Mouse (Mus musculus): Measurements from ENCODE around the gene Hsd17b1.
A peak's percentile ranks its signal among the peaks of the same experiment; 100 is the strongest.

The Hsd17b1 gene

DNA sequence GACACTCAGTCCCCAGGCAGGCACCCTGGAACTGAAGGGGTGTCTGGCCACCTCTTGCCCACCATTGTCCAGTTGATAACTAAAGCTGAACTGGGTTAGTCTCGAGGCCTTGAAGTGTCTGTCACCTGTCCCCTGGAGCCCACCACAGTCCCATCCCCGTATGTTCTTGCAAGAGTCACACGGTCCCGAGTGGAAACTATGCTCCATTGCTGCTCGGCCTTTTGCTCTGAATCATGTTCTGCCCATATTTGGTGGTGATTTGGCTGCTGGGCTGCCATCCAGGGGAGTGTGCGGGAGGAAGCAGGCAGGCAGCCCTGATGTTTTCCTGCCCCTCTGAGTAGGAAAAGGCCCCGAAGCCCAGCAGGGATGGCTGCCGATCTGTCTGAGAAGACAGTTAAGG is 18.1 kb upstream of the Hsd17b1 start:
- DNase-seq (ENCODE audit: low spot score) = no peak

DNA sequence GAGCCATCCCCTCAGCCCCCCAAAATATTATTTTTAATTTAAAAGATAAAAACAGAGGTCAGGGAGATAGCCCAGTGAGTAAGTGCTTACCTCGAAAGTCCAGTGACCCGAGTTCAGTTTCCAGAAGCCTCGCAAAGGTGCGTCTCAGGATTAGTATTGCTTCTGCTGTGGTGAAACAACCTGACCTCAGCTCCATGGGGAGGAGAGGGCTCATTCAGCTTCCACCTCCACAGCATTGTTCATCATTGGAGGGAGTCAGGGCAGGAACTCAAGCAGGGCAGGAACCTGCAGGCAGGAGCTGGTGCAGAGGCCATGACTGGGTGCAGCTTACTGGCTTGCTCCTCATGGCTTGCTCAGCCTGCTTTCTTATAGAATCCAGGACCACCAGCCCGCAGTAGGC is 17.2 kb upstream of the Hsd17b1 start:
- no peak for DNase-seq (ENCODE audit: low spot score)

DNA sequence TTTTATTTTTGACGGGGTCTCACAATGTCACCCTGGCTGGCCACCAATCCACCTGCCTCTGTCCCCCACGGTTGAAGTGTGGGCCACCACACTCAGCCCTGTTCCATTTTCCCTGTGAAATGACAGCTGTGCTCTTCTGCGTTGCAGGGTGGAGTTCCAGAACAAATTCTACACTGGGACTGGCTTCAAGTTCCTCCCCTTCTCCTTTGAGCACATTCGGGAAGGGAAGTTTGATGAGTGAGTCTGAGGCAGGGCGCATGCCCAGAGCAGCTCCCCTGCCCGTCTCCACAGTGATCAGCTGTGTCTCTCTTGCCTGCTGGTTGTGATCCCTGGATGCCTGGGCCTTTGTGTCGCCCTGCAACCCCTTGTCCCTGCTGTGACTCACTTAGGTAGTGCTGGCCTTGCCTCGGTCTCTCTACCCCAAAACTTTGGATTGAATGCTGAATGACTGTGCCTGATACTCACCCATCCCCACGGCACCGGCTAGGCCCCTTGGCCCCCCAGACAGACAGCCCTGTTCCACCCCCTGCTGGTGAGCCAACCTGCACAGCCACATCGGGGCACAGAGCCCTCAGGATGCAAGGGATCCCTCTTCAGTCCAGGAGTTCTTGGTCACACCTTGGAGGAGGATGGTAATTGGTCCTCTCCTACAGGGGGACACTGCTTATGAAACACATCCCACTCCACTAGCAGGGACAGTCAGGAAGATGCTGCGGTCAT is 15.9 kb upstream of the Hsd17b1 start:
- no peak for DNase-seq (ENCODE audit: low spot score)

DNA sequence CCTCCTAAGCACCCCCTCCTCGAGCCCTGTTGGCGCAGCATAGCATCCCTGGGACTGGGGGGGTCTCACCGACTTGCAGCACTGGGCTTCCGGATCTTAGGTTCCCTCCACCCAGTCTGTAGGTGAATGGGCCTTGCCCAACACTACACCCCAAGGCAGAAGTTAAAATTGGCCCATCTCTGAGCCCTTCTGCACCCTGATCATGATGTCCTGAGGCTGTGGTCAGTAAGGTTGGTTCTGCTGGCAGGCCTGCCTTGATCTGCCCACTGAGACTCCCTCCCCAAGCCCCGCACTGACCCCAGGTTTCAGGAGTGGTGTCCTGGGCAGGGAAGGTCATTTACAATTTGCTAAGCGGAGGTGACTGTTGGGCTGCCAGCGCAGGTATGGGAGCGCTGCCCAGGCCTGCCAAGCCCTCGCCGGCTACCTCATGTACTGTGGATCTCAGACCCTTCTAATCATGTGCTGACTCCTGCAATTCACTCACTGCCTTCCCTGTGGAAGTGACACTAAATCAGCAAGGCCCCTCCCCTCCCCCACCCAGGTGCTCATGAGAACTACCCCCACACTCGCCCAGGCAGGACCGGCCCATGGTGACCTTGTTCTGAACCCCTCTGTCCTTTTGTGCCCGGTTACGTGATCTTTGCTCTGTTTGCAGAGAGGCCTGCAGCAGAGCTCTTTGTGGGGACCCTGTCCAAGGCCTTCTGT is 15.1 kb upstream of the Hsd17b1 start:
- DNase-seq (ENCODE audit: low spot score) = no peak

DNA sequence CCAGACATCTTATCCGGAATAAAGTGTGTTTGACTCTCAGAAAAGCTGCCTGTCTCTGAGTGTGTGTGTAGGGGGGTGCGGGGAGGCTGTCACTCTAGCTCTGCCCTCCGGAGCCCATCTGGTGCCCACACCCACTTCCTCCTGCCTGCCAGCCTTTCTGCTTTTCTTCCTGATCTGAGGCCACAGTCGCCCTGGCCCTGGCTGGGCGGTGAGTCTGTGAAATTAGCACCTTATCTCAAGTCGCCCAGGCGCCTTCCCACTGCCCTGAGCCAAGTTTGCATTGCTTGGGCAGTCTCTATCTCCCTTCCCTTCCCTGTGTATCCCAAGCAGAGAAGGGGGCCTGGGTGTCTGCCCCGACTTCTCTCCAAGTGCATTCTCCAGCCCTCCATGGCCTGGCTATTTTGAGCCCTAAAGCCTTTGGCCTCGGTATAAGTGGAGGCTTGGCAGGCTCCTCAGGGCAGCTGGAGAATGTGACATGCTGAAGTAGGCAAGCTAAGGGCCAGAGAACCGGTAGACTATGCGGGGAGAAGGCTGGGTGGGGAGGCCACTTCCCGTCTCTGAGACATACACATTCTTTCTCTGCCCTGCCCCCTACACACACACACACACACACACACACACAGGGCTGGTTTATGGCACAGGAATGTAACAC is 14.4 kb upstream of the Hsd17b1 start:
- no peak for DNase-seq (ENCODE audit: low spot score)

DNA sequence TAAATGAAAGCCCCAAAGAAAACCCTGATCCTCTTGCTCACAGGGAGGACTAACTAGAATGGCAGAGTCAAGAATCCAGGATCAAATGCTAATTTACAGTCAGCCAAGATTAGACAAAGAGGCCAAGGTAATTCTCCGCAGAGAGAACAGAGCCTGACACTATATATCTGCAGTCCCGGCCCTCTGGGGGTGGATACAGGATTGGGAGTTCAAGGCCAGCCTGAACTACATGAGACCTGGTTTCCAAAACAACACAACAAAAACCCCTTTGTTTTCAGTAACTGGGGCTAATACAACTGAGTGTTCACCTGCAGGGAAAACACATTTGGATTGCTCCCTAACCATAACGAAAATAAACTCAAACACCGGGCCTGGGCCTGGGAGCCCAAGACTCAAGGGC is 13.7 kb upstream of the Hsd17b1 start:
- DNase-seq (ENCODE audit: low spot score) = no peak

DNA sequence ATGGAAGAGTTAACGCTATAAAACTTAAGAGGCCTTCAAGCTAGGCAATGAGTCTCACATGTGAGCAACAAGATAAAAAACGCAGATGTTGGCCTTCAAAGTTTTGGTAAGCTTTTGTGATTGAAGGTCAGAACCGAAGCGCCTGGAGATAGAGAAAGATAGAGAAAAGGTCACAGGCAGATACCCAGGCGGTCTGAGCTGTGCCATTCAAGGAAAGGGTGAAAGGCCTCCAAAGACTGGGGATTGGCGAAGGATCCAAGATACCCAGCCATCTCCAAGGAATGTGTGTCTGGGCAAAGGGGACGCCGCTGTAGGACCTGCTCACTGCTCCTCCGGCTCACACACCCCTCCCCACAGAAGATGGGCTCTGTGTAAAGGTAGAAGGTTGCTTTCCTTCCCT is 13.2 kb upstream of the Hsd17b1 start:
- no peak for DNase-seq (ENCODE audit: low spot score)

DNA sequence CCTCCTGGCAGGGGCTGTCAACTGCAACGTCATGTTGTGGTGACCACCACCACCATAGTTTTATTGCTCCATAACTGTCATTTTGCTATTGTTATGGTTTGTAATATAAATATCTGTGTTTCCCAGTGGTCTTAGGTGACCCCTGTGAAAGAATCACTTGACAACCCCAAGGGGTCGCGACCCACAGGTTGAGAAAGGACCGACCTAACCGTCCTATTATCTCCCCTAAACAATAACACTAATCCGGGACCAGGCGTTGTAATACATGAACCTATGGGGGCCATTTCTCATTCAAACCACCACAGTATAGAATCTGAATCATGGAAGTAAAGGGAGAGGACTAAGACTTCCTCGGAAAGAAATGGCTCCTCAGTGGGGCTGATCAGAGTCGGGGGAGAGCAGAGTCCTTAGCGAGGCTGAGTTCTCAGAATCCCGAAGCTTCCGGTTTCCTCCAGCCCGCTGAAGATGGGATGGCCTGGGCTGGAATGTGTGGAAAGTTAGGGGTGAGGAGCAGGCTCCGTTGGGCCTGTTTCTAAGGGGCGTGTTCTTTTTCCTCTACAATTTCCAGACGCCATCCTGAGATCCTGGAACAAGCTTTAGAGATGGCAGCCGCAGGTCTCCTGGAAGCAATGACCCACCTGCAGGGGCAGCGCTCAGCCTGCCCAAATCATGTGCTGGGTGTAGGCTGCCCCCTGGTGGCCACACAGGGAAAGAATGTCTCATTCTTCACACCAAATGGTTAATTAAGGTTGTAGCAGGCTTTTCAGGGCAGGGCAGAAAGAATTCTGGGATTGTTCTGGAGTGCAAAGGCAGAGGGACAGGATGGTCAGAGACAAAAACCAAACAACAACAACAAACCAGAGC is 11.4 kb upstream of the Hsd17b1 start:
- peak; percentile 67 for DNase-seq (ENCODE audit: low spot score)

DNA sequence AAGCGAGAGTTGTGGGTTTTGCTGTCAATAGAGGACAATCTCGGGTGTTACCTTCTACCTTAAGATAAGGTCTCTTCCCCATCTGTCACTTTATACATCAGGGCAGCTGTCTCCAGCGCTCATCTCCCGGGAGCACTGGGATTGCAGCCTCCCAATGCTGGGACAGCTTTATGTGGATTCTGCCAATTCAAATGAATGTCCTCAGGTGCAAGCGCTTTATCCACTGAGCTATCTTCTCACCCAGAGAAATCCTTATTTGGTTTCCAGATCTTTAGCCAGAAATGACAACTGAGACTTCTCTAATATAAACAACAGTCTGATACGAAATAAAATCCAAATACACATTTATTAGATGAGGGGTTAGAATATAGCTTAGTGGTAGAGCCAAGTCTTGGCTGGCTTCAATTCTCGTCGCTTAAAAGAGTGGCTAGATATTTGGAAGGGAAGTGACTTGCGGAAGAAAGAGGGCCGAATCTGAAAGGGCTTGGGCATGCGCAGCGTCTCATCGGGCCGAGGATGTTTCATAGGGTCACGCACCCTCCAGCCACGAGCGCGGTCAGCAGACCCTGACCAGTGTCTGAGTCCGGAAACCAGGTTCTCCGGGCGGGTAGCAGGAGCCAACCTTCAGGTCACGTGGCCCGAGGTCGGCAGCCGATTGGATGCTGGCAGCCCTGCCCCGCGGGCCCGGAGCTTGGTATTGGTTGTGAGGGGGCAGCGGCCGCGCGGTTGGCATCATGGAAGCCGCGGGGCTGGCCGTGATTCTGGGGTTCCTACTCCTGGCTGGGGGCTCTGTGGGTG is 8.6 kb upstream of the Hsd17b1 start, which contains the start of gene Naglu:
Gene Naglu (plus strand): TSS at position 622 of the 798 bp plus-strand sequence.
- peak; percentile 93 for DNase-seq (ENCODE audit: low spot score)

DNA sequence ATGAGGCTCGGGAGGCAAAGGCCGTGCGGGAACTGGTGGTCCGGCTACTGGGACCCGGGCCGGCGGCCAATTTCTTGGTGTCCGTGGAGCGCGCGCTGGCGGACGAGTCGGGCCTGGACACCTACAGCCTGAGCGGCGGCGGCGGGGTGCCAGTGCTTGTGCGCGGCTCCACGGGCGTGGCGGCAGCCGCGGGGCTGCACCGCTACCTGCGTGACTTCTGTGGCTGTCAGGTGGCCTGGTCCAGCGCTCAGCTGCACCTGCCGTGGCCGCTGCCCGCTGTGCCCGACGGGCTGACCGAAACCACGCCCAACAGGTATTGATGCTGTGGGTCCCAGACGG is 8.1 kb upstream of the Hsd17b1 start:
- DNase-seq (ENCODE audit: low spot score) = no peak

DNA sequence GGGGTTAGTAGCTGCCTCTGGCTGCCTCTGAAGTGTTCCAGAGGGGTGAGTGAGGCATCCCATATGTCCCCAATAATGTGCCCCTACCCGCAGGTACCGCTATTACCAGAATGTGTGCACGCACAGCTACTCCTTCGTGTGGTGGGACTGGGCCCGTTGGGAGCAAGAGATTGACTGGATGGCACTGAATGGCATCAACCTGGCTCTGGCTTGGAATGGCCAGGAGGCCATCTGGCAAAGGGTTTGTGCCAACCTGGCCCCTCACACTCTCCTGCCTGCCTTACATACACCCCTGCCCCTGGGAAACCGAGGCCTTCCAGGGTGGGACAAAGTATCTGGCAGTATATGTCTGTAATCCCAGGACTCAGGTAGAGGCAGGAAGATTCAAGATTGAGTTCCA is 7.2 kb upstream of the Hsd17b1 start:
- no peak for DNase-seq (ENCODE audit: low spot score)

DNA sequence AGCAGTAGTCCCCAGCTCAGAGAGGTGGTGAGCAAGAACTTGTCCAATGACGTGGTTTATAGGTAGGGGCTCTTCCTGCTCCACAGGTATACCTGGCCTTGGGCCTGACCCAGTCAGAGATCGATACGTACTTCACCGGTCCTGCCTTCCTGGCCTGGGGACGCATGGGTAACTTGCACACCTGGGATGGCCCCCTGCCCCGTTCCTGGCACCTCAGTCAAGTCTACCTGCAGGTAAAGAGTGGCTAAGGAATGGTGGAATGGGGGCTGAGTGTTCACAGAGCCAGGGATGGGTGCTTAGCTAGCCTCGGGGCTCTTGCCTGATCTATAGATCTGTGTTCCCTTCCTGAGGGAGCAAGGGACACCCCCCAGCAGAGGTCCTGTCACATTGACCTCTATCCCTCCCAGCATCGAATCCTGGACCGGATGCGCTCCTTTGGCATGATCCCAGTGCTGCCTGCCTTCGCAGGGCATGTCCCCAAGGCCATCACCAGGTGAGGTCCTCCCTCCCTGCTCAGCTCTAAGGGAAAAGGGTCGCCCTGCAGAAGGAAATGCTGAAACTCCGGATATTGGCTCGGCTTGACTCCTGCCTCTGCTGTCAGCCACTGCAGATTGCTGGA is 6.3 kb upstream of the Hsd17b1 start:
- no peak for DNase-seq (ENCODE audit: low spot score)

DNA sequence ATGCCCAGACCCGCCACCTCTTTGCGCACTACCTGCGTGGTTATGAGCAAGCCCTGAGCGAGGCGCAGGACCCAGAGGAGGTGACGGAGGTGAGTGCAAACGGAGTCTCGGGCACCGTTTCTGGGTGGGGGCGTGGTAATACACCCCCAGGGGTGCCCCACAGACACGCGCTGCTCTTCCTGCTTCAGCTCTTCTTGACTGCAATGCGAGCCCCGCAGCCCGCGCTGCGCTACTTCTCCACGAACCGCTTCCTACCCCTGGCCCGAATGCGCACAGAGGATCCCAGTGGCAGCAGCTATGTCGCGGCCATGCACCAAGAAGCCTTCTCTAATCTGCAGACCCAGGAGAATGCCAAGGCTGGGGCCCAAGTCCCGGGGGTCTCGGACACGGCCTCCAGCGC is 1.5 kb downstream of the Hsd17b1 start:
- DNase-seq (ENCODE audit: low spot score) = no peak

DNA sequence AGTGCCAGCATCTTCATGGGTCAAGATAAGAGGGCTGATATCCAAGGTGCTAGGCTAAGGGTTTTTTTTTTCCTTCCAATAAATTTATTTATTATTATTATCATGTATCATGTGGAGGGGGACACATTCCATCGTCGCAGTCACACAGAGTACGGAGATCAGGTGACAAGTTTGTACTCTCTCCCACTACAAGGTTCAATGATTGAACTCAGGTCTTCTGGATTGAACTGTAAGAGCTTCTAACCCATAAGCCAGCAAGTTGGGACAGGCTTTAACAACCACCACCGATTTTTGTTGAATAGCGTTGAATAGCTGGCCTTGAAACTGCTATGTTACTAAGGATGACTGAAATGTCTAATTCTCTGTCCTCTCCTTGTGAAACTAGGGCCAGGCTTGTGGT is 2.2 kb downstream of the Hsd17b1 start:
- DNase-seq (ENCODE audit: low spot score) = no peak

DNA sequence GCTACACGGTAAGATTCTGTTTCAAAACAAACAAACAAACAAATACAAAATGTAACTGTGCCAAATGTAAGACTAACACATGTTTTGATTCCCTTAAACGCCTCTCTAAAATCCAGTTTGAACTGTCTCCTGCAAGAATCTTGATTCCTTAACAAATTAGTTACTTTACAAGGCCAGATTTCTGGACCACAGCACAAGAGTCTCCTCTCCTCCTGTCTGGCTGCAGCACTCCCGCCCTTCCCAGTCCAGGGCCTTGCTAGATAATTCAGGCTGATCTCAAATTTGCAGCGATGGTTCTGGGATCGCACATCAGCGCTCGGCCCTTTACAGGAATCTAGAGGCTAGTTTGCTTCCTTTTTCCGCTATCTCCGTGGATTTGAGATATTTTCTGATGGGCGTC is 3.4 kb downstream of the Hsd17b1 start:
- no peak for DNase-seq (ENCODE audit: low spot score)

DNA sequence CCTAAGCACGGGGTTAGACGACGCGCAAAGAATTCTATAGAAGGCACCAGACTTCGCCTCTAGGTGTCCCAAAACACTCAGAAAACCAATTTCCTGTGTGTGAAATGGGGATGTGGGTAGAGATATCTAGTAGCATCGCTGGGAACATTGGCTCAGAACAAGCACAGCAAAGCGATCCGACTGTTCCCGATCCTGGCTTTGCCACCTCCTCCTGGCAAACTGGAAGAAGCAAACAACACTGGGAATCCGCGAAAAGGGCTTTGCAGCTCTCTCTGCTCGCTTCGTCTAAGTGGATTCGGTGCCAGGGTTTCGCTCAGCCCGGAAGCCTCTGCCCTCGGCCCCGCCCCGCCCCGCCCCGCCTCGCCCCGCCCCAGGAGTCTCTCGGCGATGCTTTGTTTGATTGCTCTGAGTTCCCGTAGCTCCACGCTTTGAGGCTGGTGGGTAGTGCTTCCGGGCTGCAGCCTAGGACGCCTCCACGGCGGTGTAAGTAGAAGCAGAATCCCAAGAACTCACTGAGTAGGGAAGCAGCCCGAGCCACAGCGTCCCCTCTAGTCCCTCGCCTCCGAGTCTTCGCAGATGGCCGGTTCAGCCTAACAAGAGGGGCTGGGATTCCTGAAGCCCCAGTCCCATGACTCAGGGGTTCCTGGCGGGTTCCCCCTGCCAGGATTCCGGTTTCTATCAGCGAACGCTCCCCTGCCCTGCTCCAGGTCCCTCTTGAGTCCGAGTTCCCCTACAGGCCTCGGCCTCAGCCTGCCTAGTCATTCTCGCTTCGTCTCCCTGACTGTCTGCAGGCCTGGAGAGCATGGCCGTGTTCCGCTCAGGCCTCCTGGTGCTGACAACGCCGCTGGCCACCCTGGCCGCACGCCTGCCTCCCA is 4.2 kb downstream of the Hsd17b1 start, which contains the start of gene Coasy:
Gene Coasy (plus strand): TSS at position 358 of the 875 bp plus-strand sequence.
- DNase-seq (ENCODE audit: low spot score) = peak; percentile 79

DNA sequence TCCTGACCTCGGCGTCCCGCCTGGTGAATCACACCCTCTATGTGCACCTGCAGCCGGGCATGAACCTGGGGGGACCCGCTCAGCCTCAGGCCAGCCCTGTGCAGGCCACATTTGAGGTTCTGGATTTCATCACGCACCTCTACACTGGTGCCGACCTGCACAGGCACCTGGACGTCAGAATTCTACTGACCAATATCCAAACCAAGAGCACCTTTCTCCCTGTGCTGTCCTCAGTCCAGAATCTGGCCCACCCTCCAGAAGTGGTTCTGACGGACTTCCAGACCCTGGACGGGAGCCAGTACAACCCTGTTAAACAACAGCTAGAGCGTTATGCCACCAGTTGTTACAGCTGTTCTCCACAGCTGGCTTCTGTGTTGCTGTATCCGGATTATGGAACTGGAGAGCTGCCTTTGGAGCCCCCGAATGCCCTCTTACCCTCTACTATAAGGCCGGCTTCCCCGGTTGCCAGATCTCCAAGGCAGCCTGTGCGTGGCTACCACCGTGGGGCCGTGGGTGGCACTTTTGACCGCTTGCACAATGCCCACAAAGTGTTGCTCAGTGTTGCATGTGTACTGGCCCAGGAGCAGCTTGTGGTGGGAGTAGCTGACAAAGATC is 5.0 kb downstream of the Hsd17b1 start:
- no peak for DNase-seq (ENCODE audit: low spot score)

DNA sequence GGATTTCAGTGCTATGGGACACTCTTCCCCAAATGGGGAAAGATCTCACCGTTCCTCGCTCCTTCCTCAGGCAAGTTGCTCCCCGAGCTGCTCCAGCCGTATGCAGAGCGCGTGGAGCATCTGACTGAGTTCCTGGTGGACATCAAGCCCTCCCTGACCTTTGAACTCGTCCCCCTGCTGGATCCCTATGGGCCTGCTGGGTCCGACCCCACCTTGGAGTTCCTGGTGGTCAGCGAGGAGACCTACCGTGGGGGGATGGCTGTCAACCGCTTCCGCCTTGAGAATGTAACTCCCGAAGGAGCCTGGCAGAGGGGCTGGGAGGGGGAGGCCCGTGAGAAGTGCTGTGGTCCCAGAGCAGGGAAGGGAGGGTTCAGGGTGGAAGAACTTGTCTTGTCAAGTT is 6.0 kb downstream of the Hsd17b1 start:
- no peak for DNase-seq (ENCODE audit: low spot score)

DNA sequence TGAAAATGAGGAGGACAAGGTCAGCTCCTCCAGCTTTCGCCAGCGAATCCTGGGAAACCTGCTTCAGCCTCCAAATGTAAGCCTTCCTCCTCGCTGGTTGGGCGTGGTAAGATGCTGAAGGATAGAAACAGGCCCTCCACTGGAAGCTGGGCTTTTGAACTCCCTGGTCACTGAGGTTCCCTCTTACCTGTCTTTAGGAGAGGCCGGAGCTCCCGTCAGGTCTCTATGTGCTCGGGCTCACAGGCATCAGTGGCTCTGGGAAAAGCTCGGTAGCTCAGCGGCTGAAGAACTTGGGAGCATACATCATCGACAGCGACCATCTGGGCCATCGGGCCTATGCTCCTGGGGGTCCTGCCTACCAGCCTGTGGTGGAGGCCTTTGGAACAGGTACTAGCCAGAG is 6.6 kb downstream of the Hsd17b1 start:
- DNase-seq (ENCODE audit: low spot score) = no peak

Measured in left cerebral cortex, adult 11 months (tissue).